Mouse (Mus musculus) MEL (cell line): Measurements from ENCODE around the gene Lrp11. TPM values are rescaled to one million over a fixed set of nuclear protein-coding genes. Genes with fewer than 3 reads are reported as not detected.
"Not testable (repeated sequence)": the region's sequence is repeated elsewhere in the genome, so short reads cannot be mapped to it uniquely, and the experiment has no call there.

Source experiments
- DNase-seq: peaks from one replicate; pipeline ENCODE4 v3.0.0; 2011; ENCODE audit warnings: low read depth, low spot score
- H3K27ac ChIP-seq: 2 replicates; pipeline ENCODE4 v1.5.1; 2012; ENCODE audit warnings: low read depth, mild to moderate bottlenecking, control low read depth, low read length, moderate library complexity; ENCODE audit not compliant: control insufficient read depth
- H3K27me3 ChIP-seq, 2 experiments: fragments of 150-350 bp in 1 of 2; sonication (generic) in 1 of 2; 2 replicates each; pipeline ENCODE4 v1.6.1; 2012; ENCODE audit warnings: low read length in 2 of 2, mild to moderate bottlenecking in 2 of 2, improper control_type of control experiment in 1 of 2, moderate library complexity in 1 of 2; ENCODE audit not compliant: insufficient read depth in 2 of 2, control insufficient read depth in 1 of 2
- H3K36me3 ChIP-seq, 2 experiments: 2 replicates each; pipeline ENCODE4 v1.6.1; 2012 to 2014; ENCODE audit warnings: low read length in 2 of 2, improper control_type of control experiment in 1 of 2, inconsistent platforms in 1 of 2, mild to moderate bottlenecking in 1 of 2; ENCODE audit not compliant: insufficient read depth in 2 of 2, control insufficient read depth in 1 of 2
- H3K4me1 ChIP-seq, 2 experiments: fragments of 150-350 bp in 1 of 2; sonication (generic) in 1 of 2; 2 replicates each; pipeline ENCODE4 v1.6.1; 2012; ENCODE audit warnings: low read length in 2 of 2, improper control_type of control experiment in 1 of 2, mild to moderate bottlenecking in 1 of 2; ENCODE audit not compliant: insufficient read depth in 2 of 2, control insufficient read depth in 1 of 2
- H3K4me3 ChIP-seq, 2 experiments: fragments of 150-350 bp in 1 of 2; sonication (generic) in 1 of 2; 2 replicates each; pipeline ENCODE4 v1.5.1; 2012; ENCODE audit warnings: low read depth in 2 of 2, low read length in 2 of 2, mild to moderate bottlenecking in 2 of 2, moderate library complexity in 2 of 2, control low read depth in 1 of 2, improper control_type of control experiment in 1 of 2; ENCODE audit not compliant: control insufficient read depth in 1 of 2, insufficient read depth in 1 of 2
- H3K79me2 ChIP-seq: 2 replicates; pipeline ENCODE4 v1.6.1; 2012; ENCODE audit warnings: mild to moderate bottlenecking, low read length, moderate library complexity; ENCODE audit not compliant: control insufficient read depth, poor library complexity, insufficient read depth
- H3K9ac ChIP-seq: 2 replicates; pipeline ENCODE4 v1.6.1; 2012; ENCODE audit warnings: low read depth, mild to moderate bottlenecking, control low read depth, low read length, moderate library complexity; ENCODE audit not compliant: control insufficient read depth, poor library complexity, severe bottlenecking
- H3K9me3 ChIP-seq: fragments of 150-350 bp; sonication (generic); replicated peaks from 2 replicates; pipeline ENCODE4 v1.6.1; 2012; ENCODE audit warnings: mild to moderate bottlenecking, low read length, improper control_type of control experiment, moderate library complexity; ENCODE audit not compliant: insufficient read depth
- E2F4 ChIP-seq: IDR thresholded peaks from 2 replicates; pipeline ENCODE4 v1.6.1; 2011; ENCODE audit warnings: low read depth, low read length, improper control_type of control experiment, borderline replicate concordance
- ELF1 ChIP-seq: IDR thresholded peaks from 2 replicates; pipeline ENCODE4 v1.6.1; 2014; ENCODE audit warnings: low read depth, mild to moderate bottlenecking, inconsistent platforms, low read length, improper control_type of control experiment, moderate library complexity
- ETS1 ChIP-seq: IDR thresholded peaks from 2 replicates; pipeline ENCODE4 v1.6.1; 2012; ENCODE audit warnings: low read depth, mild to moderate bottlenecking, inconsistent platforms, low read length, improper control_type of control experiment, moderate library complexity
- GATA1 ChIP-seq: IDR thresholded peaks from 2 replicates; pipeline ENCODE4 v1.6.1; 2011; ENCODE audit warnings: low read depth, low read length, improper control_type of control experiment
- KAT2A ChIP-seq: conservative IDR thresholded peaks from 2 replicates; pipeline ENCODE4 v1.6.1; 2012; ENCODE audit warnings: low read depth, low read length, improper control_type of control experiment, inconsistent platforms
- POLR2AphosphoS5 ChIP-seq: IDR thresholded peaks from 2 replicates; pipeline ENCODE4 v1.6.1; 2012; ENCODE audit warnings: low read depth, borderline replicate concordance, mild to moderate bottlenecking, inconsistent platforms, low read length, moderate library complexity, mixed read lengths
- polyA plus RNA-seq, 2 experiments: library from polyadenylated mRNA; stranded (reverse) in 1 of 2; unstranded in 1 of 2; fragments of >175 nt in 1 of 2; fragments of >200 nt in 1 of 2; gene quantifications; 2 replicates each; pipeline versions ENCODE4 v1.2.1 to v1.2.4; 2012; ENCODE audit warnings: low replicate concordance in 2 of 2, low read depth in 1 of 2; ENCODE audit not compliant: insufficient read length in 2 of 2, insufficient read depth in 1 of 2, missing spikeins in 1 of 2
- total RNA-seq: library from RNA; depleted of rRNA; stranded (reverse); fragments of 300-350 nt; gene quantifications from 2 replicates; pipeline ENCODE4 v1.2.3, GENCODE M21; 2012

Lrp11 gene
- total and polyA plus RNA-seq, 3 experiments = 0.92 to 1.0 TPM; not detected in 1

GRCm38 (mm10) chr10:7611647-7612046 is 22.0 kb downstream of the Lrp11 start:
- Histone ChIP-seq H3K79me2 (no peaks in the 10 kb centered on the region), H3K4me3 (no peak overlapping the region), H3K9me3 (no peaks in the 10 kb centered on the region), H3K9ac (no peak overlapping the region), H3K4me1 (no peaks in the 10 kb centered on the region), H3K27me3 (no peaks in the 10 kb centered on the region), H3K36me3 (no peaks in the 10 kb centered on the region), H3K27ac (no peak overlapping the region)
- TF ChIP-seq POLR2AphosphoS5 (no peak), GATA1 (no peak)
- DNase-seq = no peak

DNA sequence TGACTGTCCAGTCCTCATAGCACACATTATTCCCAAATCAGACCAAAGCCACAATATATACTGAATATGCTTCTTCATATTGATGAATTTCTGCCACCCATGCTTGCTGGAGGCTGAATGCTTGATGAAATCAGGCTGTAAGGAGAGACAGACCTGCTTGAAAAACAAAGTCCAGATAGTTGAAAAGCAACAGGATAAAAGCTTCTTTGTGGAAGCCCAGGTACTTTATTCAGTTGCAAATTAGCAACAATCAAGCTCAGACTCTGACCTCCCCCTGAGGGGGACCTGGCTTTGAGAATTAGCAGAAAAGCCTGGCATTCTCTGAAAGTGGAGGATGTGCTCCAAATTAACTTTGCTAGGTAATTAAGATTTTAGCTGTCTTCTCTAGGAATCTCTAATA is 22.6 kb downstream of the Lrp11 start:
- H3K27me3 ChIP-seq, DNase-seq: not testable (repeated sequence)

GRCm38 (mm10) chr10:7614834-7615233 is 25.2 kb downstream of the Lrp11 start:
- TF ChIP-seq KAT2A (no peak), ETS1 (no peak), E2F4 (no peak), ELF1 (no peak)
- no peak for DNase-seq
- no peak overlapping the region for H3K27ac ChIP-seq
- no peaks in the 10 kb centered on the region for H3K9me3 ChIP-seq
- H3K4me1 ChIP-seq = no peaks in the 10 kb centered on the region
- no peaks in the 10 kb centered on the region for H3K36me3 ChIP-seq
- no peaks in the 10 kb centered on the region for H3K27me3 ChIP-seq
- no peak overlapping the region for H3K9ac ChIP-seq
- H3K4me3 ChIP-seq = no peak overlapping the region
- H3K79me2 ChIP-seq = no peaks in the 10 kb centered on the region

More for the DNA sequence above, 22.6 kb downstream of the Lrp11 start:
- not testable (repeated sequence) for H3K9me3 ChIP-seq, H3K4me3 ChIP-seq, H3K9ac ChIP-seq, H3K27ac ChIP-seq, H3K4me1 ChIP-seq, H3K79me2 ChIP-seq, H3K36me3 ChIP-seq

DNA sequence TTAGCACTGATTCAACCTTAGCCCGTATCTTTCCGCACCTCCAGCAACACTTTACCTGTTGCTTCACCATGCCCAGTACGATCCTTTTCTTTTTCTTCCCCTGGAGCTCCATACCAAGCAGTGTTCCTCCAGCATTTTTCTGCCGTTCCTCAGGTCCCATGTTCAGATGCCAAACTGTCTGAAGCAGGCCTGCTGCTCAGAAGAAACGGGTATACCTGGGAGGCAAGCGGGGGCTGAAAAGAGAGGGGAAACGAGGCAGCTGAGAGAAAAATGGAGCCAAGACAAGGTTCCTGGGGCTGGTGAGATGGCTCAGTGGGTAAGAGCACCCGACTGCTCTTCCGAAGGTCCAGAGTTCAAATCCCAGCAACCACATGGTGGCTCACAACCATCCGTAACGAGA is 27.5 kb downstream of the Lrp11 start:
- DNase-seq, H3K9ac ChIP-seq, H3K79me2 ChIP-seq, H3K4me1 ChIP-seq, H3K27ac ChIP-seq, H3K9me3 ChIP-seq, H3K4me3 ChIP-seq, H3K27me3 ChIP-seq, H3K36me3 ChIP-seq: not testable (repeated sequence)

DNA sequence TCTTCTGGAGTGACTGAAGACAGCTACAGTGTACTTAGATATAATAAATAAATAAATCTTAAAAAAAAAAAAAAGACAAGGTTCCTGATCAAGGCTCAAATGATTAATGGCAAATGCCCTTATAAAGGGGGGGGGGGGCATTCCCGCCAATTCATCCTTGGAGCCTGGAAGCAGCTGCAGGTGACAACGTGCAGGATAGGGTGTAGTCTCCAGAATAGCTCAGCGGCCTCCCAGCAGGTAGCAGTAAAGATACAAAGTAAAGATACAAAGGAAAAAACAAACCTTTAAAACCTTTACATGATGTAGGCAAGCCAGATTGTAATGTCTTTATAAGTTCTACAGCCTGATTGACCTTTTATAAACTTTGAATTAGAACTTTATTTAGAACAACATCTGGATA is 28.0 kb downstream of the Lrp11 start:
- not testable (repeated sequence) for DNase-seq, H3K79me2 ChIP-seq, H3K9ac ChIP-seq, H3K4me3 ChIP-seq, H3K36me3 ChIP-seq, H3K4me1 ChIP-seq, H3K27ac ChIP-seq, H3K9me3 ChIP-seq, H3K27me3 ChIP-seq
